Mouse (Mus musculus) kidney, adult 2 months (tissue): ENCODE measurements around the gene Tmigd3. TPM values are rescaled to one million over a fixed set of nuclear protein-coding genes. Genes with fewer than 3 reads are reported as not detected.

ENCODE experiments used
- DNase-seq: peaks from one replicate; pipeline ENCODE4 v3.0.0; 2021
- H3K27ac ChIP-seq: fragments of 200-500 bp; 2 replicates; pipeline ENCODE4 v1.5.1; 2012; ENCODE audit warnings: low read depth, low read length, control low read depth, inconsistent platforms; ENCODE audit not compliant: insufficient read depth
- H3K27me3 ChIP-seq: fragments of 200-500 bp; replicated peaks from 2 replicates; pipeline ENCODE4 v1.6.1; 2012; ENCODE audit warnings: mild to moderate bottlenecking, moderate library complexity, low read length, inconsistent platforms; ENCODE audit not compliant: control insufficient read depth, insufficient read depth
- H3K36me3 ChIP-seq: fragments of 200-500 bp; 2 replicates; pipeline ENCODE4 v1.6.1; 2012; ENCODE audit warnings: mild to moderate bottlenecking, moderate library complexity, low read length, inconsistent platforms; ENCODE audit not compliant: control insufficient read depth, insufficient read depth
- H3K4me1 ChIP-seq: fragments of 200-500 bp; 2 replicates; pipeline ENCODE4 v1.6.1; 2011; ENCODE audit warnings: low read length; ENCODE audit not compliant: control insufficient read depth, insufficient read depth
- H3K4me3 ChIP-seq: fragments of 200-500 bp; 2 replicates; pipeline ENCODE4 v1.5.1; 2011; ENCODE audit warnings: mild to moderate bottlenecking, low read depth, low read length, control low read depth; ENCODE audit not compliant: insufficient read depth
- CTCF ChIP-seq: fragments of 200-500 bp; conservative IDR thresholded peaks from 2 replicates; pipeline ENCODE4 v1.5.1; 2011; ENCODE audit warnings: low read depth, mild to moderate bottlenecking, control low read depth, low read length, moderate library complexity, mixed read lengths; ENCODE audit not compliant: insufficient read depth, insufficient read length
- POLR2A ChIP-seq: fragments of 200-500 bp; IDR thresholded peaks from one replicate; pipeline ENCODE4 v1.6.1; 2011; ENCODE audit warnings: low read depth, low read length, control low read depth
- WGBS: fragments of 180-500 bp; shearing (Covaris S2); methylation state at CpG from one replicate; pipeline ENCODE4 v1.1.7; 2018; 5-methylcytosine and 5-hydroxymethylcytosine counted together
- polyA plus RNA-seq: library from polyadenylated mRNA; depleted of rRNA; stranded (reverse); fragments of >200 nt; gene quantifications from 2 replicates; pipeline ENCODE4 v1.2.3, GENCODE M21; 2012

The Tmigd3 gene
- polyA plus RNA-seq, 1 experiment = 0.28 TPM

DNA sequence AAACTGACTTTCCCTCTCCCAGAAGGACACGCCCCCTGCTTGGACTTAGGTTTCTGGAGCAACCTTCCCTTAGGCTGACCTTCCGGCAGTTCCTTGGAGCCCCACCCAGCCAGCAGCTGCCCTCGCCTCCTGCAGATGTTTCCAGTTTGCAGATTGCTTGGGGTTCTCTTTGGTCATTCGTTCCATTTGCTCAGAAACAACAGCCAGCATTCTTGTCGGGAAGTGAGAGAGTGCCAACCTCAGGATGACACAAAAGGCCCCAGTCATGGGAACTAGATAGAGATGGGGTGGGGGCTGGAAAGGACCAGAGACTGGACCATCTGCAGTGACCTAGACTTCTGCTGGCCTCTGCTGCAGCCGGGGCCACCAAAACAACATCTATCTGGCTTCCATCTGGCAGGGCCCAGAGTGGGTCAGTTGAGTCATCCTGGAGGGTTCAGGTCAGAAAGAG is 23.3 kb downstream of the Tmigd3 start:
- Histone ChIP-seq H3K4me3 (no peak overlapping the region), H3K27ac (0 out of 2 replicates have a peak overlapping the region, but pooled peaks have one; percentile 2), H3K4me1 (peaks cover 5% of the 10 kb centered on the region), H3K27me3 (no peaks in the 10 kb centered on the region), H3K36me3 (no peaks in the 10 kb centered on the region)
- WGBS = 38% methylated on average over 6 of the region's 6 CpGs
- TF ChIP-seq POLR2A = no peak
- TF ChIP-seq CTCF = no peak
- peak; percentile 46 for DNase-seq

DNA sequence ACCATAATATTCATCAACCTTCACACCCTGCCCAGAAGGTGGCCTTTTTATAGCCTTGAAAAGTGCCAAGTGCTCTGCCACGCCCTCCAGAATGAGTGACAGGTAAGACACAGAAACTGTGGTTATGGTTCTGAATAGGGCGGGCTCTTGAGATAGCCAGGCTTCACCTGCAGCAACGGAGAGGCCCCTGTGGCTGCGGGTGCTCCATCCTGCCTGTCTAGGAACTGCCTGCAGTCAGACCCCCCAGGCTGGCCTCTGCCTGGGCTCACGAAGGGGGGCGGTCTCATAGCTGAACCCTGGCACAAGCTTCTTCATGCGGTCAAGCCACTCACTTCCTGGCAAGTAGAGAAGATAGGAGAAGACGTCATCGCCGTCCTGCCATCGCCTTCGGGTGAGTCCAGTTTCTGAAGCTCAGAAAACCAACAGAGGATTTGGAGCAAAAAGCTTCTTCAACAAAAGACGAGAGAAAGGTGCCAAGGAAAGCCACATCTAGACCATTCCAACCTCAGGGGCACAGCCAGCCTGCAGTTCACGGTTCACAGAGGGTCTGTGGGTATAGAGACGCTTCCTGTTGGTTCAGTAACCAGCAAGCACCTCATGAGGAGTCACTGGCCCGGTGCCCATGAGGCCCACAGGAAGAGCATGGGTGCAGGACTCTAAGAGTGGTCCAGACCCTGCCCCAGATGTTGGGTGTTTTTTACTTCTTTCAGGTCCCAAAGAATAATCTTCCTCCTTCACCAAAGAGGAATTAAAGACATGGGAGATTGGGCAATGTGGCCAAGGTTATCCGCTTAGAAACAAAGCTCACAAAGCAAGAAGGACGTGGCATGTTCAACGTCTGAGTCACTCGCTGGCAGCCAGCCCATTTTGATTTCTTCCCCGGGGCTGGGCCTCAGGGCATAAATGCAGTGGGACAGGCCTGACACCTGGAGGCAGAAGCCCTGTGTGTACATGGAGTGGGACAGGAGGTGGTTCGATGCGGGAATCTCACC is 24.2 kb downstream of the Tmigd3 start:
- WGBS = 57% methylated on average over 23 of the region's 23 CpGs
- peak; percentile 90 for DNase-seq
- Histone ChIP-seq H3K27me3 (no peaks in the 10 kb centered on the region), H3K4me1 (peaks cover 5% of the 10 kb centered on the region), H3K27ac (peak overlapping the region; percentile 41), H3K4me3 (no peak overlapping the region), H3K36me3 (no peaks in the 10 kb centered on the region)
- TF ChIP-seq CTCF (peak; percentile 68), POLR2A (no peak)

DNA sequence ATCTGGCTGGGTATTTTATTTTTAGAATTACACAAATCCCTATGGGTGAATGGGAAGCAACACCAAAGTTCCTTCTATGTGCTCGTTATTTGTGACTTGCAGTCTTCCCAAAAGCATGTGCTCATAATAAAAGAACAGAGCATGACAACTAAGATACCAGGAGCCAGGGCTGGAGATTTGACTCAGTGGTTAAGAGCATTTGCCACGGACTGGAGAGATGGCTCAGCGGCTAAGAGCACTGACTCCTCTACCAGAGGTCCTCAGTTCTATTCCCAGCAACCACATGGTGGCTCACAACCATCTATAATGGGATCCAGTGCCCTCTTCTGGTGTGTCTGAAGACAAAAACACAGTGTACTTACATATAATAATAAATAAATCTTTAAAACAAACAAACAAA is 26.1 kb downstream of the Tmigd3 start:
- H3K36me3 ChIP-seq = no peaks in the 10 kb centered on the region
- no peak overlapping the region for H3K27ac ChIP-seq
- DNase-seq = no peak
- H3K27me3 ChIP-seq = no peaks in the 10 kb centered on the region
- H3K4me3 ChIP-seq = no peak overlapping the region
- TF ChIP-seq CTCF (no peak), POLR2A (no peak)
- peaks cover 5% of the 10 kb centered on the region for H3K4me1 ChIP-seq
- WGBS = 89% methylated on average over 3 of the region's 3 CpGs

DNA sequence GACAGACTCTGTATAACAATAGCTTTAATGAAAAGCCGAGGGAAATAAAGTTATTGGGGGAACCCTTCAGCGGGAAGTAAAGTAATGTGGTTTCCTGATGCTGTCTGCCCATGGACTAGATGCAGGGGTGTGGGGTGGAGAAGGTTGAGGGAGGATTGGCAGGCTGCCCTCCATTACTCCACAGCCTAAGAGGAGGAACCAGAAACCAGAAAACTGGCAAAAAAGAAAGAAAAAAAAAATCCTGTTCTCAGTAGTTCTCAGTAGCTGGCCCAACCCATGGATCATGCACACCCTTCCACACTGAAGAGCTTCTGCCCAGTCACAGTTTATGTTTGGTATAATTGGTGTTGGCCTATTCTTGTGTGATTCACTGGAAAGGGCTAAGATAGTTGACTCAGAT is 27.6 kb downstream of the Tmigd3 start:
- TF ChIP-seq POLR2A (no peak), CTCF (no peak)
- no peak overlapping the region for H3K27ac ChIP-seq
- 61% methylated on average over 2 of the region's 2 CpGs for WGBS
- H3K36me3 ChIP-seq = no peaks in the 10 kb centered on the region
- no peak overlapping the region for H3K4me3 ChIP-seq
- DNase-seq = peak; percentile 28
- H3K27me3 ChIP-seq = no peaks in the 10 kb centered on the region
- peaks cover 5% of the 10 kb centered on the region; the same call in 1 of the 2 replicates for H3K4me1 ChIP-seq

DNA sequence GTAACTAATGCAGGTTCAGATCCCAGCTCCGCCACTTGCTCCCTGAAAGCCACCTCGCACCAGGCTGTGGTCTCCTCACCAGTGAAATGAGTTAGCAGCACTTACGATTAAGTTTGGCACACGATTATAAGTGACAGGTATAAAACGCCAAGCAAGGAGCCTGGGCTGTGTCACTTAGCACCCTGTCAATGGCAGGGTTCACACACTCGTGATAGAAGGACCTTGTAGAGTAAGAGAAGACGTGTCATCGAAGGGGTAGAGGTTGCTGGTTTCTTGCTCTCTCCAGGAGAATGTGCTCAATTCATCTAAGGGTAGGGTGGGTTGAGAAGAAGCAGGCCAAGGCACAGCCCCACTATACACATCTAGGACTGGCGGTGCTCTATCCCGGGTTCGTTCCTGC is 28.2 kb downstream of the Tmigd3 start:
- Histone ChIP-seq H3K27ac (no peak overlapping the region), H3K36me3 (no peaks in the 10 kb centered on the region), H3K4me3 (no peak overlapping the region), H3K27me3 (no peaks in the 10 kb centered on the region), H3K4me1 (peaks cover 5% of the 10 kb centered on the region; the same call in 1 of the 2 replicates)
- 95% methylated on average over 11 of the region's 11 CpGs for WGBS
- no peak for DNase-seq
- TF ChIP-seq CTCF = no peak
- TF ChIP-seq POLR2A = no peak

DNA sequence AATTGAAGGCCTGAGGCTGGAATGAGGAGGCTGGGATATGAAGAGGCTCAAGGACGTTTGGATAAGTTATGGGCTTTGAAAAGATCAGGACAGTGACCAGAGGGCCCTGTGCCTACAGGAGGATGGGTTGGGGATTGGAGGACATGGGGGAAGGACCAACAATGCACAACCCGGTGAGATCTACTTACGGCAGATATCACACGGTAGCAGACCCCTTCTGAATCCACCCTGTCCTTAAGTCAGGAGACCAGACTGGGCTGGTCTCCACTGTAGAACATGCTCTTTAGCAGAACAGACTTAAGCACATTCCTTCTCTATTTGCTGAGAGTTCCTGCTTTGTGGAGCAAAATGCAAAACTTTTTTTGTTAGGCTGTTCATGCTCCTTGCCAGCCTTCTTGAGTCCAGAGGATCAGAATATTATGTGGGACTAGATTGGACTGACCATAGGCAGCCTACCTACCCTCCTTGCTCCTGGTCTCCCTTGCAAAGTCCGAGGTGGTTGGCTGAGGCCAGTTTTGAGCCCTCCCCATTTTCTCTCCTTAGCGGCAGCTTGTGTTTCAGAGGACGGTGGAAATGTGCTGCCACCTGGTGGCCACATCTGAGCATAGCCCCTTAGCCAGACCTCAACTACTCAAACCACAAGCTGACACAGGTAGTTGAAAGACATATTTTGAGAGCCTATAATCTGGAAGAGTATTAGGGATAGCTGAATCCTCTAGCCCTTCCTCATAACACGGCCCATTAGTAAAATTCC is 28.9 kb downstream of the Tmigd3 start:
- Histone ChIP-seq H3K4me1 (peaks cover 4% of the 10 kb centered on the region; the same call in 1 of the 2 replicates), H3K4me3 (no peak overlapping the region), H3K27me3 (no peaks in the 10 kb centered on the region), H3K27ac (no peak overlapping the region), H3K36me3 (no peaks in the 10 kb centered on the region)
- 40% methylated on average over 8 of the region's 8 CpGs for WGBS
- TF ChIP-seq CTCF (peak; percentile 96), POLR2A (no peak)
- DNase-seq = peak; percentile 89
